Mouse (Mus musculus) ovary, postnatal 36 days (tissue): ENCODE data around the gene Ddx17.

ENCODE experiments used
- DNase-seq: peaks from one replicate; pipeline ENCODE4 v3.0.0; 2022; ENCODE audit warnings: low spot score, mixed read lengths

The Ddx17 gene

DNA sequence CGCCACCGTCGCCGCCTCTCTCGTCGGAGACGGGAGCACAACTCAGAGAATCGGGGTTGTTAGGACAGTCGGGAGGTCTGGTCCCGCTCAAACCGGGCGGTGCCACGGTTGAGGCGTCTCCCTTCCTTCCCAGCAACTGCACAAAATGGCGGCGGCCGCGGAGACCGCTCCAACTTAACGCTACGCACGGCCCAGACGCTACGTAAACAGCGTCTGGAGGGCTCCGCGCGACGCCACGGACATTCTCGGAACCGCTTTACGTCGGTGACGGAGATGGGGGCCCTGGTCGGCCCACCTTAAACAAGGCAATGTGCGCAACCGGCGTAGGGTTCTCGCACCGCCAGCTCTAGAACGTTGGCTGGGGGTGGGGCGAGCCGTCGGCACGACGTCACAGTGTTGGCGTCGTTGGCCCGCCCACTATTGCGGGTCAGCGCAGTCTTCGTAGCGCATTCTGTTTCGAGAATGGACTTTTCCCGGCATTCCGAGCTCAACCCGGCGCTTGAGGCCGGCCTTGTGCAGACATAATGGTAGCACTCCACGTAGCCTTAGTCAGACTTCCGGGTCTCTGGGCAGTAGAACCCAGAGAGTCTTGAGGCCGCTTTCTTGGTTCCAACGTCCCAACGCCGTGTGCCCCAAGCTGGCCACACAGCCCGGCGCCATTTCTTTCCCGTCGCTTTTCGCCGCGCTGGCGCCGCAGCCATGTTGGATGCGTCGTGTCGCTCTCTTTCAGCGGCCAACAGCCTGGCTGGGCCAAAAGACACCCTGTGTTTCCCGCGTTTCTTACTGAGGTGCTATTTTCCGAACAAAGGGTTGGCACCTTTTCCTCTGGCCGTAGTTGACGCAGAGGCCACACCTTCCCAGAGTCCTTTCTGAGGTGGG is at the start of gene Ddx17:
TSS of gene Ddx17 (minus strand) at position 332 of the 879 bp plus-strand sequence.
- peak; percentile 98 for DNase-seq

DNA sequence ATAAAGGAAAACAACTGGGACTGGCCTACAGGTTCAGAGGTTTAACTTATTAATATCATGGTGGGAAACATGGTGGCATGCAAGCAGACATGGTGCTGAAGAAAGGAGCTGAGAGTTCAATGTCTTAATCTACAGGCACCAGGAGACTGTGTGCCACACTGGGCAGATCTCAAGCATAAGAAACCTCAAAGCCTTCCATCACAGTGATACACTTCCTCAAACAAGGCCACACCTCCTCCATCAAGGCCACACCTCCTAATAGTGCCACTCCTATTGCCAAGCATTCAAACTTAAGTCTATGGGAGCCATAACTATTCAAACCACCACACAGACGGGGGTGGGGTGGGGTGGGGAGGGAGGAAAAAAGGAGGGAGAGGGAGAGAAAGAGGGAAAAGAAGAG is 35.0 kb upstream of the Ddx17 start:
- no peak for DNase-seq

DNA sequence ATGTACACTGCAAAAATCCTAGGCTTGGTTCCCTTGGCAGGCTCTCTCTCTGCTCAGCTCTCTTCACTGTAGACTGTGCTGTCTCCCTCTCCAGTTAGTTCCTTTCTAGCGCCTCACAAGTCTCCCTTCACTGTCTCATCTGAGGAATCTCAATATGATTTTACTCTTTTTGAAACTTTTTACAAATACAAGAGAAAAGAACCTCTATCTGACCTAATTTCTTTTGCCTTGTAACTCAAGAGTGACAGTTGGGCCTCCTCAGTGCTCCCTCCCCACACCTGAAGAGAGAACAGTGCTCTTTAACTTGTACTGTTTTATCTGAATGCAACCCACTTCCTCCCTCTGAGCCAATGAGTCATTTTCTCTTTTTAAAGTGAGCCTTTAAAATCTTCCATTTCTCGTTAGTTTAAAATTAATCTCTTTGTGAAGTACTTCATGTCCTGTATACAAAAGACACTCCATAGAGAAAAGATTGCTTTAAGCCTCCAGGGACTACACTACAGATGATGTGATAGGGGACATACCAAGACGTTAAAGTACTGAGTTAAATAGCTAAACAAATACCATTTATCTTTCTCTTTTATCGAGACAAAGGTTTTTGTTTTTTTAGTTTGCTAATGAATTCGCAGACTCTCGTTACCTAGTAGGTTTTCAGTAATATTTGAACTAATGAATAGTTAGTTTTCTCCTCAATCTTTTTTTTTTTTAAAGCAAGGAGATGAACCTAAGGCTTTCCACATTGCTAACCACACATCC is 31.3 kb upstream of the Ddx17 start:
- no peak for DNase-seq

DNA sequence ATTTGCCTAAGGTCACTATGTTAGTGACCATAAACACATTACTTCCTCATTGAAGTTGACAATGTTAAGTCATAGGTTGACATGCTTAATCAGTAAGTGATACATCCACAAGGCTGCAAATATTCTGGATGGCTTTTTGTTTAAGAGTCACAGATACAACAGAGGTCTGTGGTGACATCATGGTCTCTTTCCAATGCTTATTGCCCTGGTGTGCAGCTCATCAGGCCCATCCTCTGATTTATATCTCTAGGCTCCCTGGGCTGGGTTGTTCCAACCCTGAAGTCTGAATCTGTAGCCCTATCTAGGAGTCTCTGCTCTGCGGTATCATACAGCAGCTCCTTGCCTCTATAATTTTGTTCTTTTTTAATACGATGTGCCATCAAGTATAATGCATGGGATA is 30.4 kb upstream of the Ddx17 start:
- DNase-seq, result no peak

DNA sequence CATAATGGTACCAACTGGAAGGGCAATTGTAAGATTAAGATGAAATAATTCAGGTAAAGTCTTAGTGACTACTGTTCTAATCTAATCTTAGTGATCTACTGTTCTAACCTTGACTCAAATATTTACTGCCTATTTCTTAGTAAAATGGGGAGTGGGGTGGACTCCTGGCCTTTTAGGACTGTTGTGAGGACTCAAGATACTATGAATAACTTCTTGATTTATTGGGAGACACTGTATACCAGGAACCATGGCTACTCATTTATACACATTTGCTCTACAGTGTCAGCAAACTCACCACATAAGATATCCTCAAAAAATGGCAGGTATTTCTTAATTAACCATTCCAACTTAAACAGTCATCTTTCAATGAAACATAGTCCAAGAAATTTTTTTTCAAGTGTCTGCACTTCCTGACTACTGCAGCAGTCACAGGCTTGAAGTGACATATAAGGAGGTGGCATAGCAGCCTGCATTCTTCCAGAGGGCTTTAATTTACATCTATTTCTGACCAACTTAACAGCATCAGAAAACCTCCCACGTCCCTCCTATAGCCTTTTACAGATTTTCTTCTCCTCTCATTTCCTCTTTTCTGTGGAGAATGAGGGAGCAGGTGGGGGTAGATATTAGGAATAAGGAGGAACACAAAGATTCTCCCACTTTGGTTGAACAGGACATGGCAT is 29.1 kb upstream of the Ddx17 start:
- no peak for DNase-seq

DNA sequence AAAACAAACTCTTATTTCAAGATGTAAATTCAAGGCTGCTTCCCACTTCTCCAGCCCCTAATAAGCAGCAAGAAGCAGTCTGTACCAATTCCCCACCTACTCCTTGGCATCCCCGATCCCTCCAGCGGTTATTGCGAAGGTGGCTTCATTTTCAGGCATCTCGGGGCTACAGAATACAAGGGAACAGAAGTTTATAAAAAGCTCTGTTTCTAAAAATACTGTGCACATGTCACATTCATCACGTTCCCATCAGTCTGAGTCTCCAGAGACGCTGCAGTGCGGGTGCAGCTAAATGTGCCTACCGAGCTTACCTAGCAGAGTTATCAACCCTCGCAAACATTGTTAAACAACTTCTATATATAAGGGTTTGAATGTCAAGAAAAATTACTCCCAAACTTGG is 15.9 kb upstream of the Ddx17 start:
- DNase-seq, result no peak

DNA sequence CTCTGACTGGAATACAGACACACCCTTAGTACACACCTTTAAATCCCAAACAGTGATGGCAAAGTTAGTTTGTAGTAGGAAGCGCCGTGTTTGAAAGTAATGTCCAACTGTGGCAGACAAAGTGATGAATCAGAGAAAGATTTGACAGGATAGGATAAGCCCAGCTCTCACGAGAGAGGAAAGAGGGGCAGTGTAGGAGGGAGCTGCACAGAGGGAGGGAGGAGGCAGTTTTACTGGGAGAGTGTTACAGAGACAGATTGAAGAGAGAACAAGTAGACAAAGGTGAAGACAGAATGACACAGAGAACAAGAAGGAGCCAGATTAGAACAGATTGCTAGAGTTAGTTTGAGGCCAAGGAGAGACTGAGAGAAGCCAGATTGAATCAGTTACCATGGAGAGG is 13.1 kb upstream of the Ddx17 start:
- DNase-seq, result no peak

DNA sequence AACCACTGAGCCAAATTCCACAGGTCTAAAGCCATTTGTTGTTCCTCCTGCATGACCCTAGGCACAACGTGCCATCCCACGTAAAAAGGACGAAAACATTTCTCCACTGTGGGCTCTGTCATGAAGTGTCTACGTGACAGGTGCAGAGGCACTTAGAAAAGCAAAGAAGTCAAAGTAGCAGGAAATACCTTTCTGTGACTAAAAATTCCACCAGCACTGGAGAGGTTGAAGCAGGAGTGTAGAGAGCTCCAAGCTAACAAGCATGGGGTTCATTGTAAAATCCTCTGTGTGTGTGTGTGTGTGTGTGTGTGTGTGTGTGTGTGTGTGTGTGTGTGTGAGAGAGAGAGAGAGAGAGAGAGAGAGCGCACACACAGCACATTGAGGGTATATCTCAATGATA is 6.0 kb upstream of the Ddx17 start:
- DNase-seq, result no peak

DNA sequence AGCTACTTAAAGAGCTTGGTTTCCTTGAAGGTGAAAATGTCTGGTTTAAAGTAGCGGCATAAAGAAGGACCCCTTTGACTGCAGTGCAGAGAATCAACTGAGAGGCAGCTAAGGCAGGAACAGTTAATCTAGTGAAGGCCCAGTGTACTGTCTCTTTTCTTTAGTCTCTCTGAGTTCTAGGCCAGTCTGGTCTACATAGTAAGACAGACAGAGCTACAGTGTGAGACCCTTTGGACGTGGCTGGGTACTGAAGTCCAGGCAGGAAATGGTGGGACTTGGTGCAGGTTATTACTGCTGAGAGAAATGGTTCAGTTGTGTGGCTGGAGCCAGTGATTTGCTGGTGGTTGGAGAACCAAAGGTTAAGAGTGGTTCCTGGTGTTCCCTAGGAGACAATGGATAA is 1.7 kb upstream of the Ddx17 start:
- no peak for DNase-seq

DNA sequence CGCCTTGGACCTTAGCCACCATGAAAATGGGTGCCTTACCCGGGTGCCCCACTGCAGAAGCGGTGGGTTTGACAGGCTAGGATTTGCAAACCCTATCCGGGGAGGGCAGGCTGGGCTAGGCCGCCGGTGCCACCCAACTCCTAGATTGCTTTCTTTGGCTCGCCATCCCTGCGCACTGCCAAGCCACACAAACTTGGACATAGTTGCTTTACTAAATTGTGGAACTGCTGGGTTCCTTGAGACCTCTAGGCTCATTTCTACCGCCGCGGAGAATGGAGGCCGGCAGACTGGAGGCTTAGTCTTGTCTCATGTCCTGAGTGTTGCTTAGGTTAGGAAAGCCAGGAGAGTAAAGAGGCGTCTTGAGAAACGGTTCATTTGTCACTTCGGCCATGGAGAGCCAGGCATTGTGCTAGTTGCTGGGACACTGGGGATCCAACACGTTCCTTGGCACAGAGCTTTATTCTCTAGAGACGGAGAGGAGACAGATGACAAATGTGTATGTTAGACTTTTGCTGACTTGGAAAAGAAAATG is 814 bp upstream of the Ddx17 start:
- DNase-seq, result no peak

DNA sequence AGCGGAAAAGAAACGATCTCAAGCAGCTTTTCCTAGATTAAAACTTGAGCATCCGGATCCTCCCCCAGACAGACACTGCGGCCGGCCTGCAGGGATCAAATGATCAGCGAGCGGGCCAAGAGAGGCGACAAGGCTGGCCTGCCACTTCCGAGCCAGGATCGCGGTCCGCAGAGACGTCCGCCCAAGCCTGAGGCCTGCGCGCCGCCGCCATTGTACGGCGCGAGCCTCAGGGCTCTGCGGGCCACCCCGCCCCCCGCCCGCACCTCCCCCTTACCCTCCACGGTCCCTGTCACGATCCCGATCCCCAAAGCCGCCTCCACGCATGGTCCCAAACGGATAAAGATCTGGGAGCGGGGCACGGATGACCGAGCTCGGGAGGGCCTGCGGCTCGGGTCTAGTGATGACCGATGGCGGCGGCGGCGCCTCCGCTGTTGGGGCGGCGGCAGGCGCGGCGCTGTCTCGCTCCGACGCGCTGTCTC is 581 bp downstream of the Ddx17 start:
- peak; percentile 74 for DNase-seq

DNA sequence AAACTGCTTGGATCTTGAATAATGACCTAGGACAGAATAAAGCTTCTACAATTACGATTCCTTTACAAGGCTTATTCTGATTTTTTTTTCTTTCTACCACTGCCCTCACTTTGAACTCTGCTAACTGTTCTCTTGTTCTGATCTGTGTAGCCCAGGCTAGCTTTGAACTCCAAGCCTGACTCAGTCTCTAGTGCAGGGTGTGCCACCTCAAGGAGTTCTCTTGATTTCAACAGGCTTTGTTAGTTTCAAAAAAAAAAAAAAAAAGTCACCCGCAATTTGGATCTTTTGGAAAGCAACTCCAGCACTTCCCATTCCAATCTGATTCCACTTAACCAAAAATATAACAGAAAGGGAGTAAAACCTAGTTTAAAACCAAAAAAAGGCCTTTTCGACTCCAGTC is 1.0 kb downstream of the Ddx17 start:
- DNase-seq, result no peak

DNA sequence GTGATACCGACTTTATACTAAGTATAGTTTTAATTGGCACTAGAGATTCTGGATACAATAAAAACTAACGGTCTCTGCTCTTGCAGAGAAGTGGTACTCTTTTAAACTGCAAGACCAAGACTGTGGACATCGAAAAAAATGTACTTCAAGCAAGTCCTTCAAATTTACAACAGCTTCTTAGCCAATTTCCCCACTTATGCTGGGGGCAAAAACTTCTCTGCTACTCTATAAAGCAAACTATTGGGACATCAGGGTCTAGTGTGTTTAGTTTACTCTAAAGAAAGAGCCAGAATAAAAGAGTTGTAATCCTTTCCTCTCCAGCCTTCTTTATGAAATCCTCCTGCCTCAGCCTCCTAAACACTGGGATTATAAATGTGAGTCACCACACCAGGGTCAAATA is 2.6 kb downstream of the Ddx17 start:
- DNase-seq, result no peak

DNA sequence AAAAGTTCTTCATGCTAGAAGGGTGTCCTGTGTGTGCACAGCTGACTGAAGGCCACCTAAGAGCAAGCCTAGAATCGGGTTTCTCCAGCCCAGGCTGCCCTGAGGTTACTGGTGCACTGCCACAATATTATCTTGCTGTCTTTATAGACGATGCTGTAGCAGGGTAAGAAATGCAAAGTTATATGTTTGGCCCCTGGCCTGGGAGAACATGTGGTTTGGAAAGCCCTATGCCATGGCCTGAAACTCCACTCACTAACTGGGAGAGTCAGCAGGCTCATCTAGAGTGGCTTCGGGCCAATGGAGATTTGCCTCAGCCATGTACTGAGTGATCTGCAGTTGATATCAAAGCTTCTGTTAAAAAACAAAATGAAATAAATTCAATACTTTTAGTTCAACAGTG is 12.7 kb downstream of the Ddx17 start:
- DNase-seq, result no peak

DNA sequence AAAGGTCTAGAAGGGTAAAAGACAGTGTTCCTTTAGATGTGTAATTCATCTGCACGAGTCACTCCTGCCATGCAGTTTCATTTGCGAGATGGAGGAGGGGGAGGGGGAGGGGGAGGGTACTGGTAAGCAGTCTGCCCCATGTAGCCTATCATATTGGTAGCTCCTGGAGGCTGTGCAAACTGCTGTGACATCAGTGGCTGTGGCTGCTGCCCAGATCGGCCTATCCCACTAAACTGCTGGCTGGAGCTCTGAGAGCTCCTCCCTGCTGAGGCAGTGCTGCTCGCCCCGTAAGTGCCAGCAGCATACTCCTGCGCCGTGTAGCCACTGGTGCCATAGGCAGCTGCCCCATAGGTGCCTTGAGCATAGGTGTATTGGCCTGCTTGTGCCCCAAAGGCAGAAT is 16.6 kb downstream of the Ddx17 start:
- DNase-seq, result no peak

DNA sequence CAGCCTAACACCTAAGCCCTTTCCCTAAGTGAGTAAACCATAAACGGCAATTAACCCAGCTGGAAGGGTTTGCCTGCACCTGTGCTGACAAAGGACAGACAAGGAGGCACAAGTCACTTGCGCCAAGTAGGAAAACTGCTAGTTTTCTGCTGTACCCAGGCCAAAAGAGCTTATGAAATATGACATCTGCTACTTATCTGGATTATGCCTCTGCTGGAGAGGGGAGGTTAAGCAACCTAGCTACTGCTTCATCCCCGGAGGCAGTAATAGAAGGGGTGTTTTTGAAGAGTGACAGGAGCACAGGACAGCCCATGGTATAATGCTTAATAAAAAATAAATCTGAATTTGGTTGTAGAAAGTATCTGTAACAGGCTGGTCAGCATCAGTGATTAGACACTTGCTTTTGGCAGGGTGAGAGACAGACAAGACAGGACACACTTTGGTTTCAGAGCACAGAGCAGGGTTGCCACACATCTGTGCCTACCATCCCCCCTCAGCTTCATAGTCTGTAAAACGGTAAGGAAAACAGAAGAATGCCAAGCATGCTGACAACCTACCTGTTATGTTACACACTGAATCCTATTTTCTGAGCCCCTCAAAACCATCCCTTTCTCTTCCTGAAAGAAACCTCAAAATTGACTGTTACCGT is 18.4 kb downstream of the Ddx17 start:
- DNase-seq, result no peak

DNA sequence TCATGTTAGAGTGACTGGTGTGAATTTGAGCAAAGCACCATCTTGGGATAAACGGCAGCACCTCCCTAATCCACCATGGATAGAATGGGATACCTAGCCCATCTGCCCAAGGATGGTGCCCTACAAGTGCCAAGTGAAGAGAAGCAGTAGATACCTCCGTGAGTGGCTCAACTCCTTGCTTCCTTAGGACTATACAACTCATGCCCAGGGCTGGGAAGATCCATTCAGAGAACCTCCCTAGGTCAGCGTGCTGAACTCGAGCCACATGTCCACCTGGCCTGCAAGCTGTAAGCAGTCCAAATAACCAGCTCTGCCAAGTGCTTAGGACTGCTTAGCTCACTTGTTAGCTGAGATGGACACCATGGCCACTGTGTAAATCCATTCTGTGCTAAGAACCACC is 19.3 kb downstream of the Ddx17 start:
- no peak for DNase-seq

DNA sequence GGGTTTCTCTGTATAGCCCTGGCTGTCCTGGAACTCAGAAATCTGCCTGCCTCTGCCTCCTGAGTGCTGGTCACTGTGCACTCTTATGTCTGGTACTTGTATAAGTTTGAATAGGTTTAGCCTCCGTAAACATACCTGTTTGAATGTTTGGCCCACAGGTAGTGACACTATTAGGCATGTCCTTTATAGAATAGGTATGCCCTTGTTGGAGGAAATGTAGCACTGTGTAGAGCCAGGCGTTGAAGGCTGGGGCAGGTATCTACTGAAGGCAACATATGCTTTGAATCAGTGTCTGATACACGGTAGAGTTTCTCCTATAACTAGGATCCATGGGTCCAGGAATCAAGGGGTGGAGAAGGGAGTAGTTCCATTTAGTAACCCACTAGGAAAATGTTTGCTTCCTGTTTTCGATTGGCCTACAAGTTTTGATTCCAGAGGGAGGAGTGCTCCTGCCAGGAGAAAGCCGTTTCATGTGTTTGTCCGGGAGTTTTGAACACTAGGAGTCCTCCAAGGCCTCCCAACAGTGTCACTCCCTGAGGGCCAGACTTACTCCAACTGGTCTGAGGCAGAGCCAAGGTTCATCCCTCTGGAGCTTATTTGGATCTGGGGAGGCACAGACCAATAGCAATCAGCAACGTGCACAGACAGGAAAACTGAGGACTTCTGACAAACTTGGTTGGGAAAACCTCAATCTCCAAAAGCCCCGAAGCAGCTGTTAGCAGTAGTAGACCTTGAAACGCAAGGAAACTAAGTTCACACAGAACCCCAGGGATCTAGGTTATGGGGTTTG is 20.4 kb downstream of the Ddx17 start:
- peak; percentile 37 for DNase-seq

DNA sequence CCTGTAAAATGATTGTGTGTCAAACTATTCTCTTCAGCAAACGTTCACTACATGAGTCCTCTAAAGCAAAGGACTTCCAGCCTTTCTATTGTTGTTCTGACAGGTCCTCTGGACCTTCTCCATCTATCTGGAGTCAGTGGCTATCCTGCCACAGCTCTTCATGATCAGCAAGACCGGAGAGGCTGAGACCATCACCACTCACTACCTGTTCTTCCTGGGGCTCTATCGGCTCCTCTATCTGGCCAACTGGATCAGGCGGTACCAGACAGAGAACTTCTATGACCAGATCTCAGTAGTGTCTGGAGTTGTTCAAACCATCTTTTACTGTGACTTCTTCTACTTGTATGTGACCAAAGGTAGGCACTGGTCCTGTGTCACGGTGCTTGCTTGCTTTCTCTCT is 21.0 kb downstream of the Ddx17 start:
- DNase-seq, result no peak

DNA sequence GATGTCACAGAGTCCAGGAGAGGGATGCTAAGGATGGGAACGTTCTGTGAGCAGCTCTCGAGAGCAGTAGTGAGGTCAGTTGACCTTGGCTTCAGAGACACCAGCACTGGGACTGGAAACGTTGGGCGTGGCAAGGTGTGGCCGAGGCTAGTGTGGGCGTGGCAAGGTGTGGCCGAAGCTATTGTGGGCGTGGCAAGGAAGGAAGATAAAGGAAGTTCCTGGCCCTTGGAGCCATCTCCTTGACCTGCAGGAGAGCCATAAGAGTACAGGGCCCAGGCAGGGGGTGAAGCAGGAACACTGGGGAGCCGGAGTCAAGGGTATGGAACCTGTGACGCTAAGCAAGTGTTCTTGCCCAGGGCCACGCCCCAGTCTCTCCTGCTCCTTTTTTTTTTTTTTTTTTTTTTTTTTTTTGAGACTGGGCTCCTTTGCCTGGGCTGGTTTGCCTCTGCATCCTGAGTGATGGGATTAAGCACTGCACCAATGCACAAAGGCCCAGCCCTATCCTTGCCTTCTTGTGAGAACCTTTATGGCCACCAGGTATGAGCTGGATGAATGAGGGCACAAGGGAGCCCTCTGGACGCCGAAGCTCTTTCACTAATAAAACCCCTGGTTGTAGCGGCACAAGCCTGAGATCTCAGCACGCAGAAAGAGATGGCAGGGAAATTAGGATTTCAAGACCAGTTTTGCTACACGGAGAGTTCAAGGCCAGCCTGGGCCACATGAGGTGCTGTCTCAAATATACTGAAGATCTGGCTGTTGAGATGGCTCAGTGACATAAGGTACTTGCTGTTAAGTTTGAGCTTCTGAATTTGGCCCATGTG is 26.9 kb downstream of the Ddx17 start:
- no peak for DNase-seq
